Mouse (Mus musculus): ENCODE data around the gene Mcf2l.

DNA sequence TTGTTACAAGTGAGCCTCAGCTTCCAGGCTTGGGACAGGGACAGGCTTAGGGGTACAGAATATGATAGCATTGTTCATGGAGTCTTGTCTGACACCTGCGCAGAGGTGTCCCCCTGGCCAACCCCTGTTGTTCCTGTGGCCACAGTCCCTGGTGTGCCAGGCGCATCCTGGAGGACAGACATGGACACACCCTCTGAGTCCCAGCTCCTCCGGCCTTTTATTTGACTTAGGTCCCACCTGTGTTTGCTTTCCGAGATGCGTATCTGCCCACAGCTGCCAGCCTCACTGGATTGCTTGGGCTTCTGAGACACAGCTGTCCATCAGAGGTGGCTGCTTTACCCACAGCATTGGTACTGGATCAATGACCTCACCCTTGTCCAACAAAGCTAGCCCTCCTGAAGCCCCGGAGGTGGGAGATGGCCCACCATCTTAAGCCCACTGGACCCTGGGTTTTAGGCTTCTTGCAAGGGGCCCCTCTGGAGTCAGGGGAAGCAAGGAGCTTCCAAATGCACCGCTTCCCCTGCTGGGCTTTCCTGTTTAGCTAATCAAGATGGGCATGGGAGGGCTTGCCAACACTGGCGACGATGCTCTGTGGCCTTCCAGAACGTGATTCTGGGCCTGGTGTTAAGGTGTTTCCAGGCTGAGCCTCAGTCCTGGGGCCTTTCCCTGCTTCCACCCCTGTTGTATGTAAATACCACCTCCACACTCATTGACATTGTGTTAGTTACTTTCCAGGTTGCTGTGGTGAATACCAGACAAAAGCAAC is 67.7 kb downstream of the Mcf2l start:
- TF ChIP-seq CTCF (IDR thresholded peaks at IDR 0.05; ENCODE audit: extremely low read depth, insufficient read depth, insufficient read length, insufficient replicate concordance) (no peak), POLR2A (IDR thresholded peaks at IDR 0.05; ENCODE audit: low read depth, low read length) (no peak)

Data from spleen, adult 2 months (tissue).